Mouse (Mus musculus): ENCODE data around the gene Hnrnpk.
A peak's percentile ranks its signal among the peaks of the same experiment; 100 is the strongest.
"Not testable (repeated sequence)": the region's sequence is repeated elsewhere in the genome, so short reads cannot be mapped to it uniquely, and the experiment has no call there.

Gene Hnrnpk

GRCm38 (mm10) chr13:58389324-58389951 is 13.7 kb downstream of the Hnrnpk start:
- DNase-seq (ENCODE audit: low read depth, low spot score) = no peak

- DNase-seq (ENCODE audit: low read depth, low spot score) = no peak
Observed at GRCm38 (mm10) chr13:58388379-58388778, 14.8 kb downstream of the Hnrnpk start.

GRCm38 (mm10) chr13:58387948-58388347 is 15.2 kb downstream of the Hnrnpk start:
- DNase-seq (ENCODE audit: low read depth, low spot score) = peak; percentile 85

GRCm38 (mm10) chr13:58385547-58385920 is 17.6 kb downstream of the Hnrnpk start:
- DNase-seq (ENCODE audit: low read depth, low spot score) = peak; percentile 16

- peak; percentile 78 for DNase-seq (ENCODE audit: low read depth, low spot score)
Observed at GRCm38 (mm10) chr13:58384779-58385546, 18.2 kb downstream of the Hnrnpk start, which contains the start of gene 2210016F16Rik. Gene 2210016F16Rik, minus strand, starts transcription at chr13:58385225.

- DNase-seq (ENCODE audit: low read depth, low spot score) = no peak
Observed at GRCm38 (mm10) chr13:58384371-58384770, 18.8 kb downstream of the Hnrnpk start.

DNA sequence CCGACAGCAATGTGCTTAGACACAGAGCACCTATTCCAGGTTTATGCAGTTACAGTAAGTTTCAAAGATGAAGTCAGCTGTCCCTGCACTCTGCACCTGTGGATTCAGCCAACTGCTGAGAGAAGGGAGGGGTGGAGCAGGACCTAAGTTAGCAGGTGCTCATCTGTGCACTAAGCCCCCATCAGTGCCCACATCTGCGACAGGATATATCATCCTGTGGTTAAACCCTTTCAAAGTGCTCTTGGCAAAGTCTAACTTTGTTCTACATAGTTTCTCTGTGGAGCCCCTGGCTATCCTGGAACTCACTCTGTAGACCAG is 30.0 kb downstream of the Hnrnpk start:
- DNase-seq (ENCODE audit: low read depth, low spot score) = no peak

DNA sequence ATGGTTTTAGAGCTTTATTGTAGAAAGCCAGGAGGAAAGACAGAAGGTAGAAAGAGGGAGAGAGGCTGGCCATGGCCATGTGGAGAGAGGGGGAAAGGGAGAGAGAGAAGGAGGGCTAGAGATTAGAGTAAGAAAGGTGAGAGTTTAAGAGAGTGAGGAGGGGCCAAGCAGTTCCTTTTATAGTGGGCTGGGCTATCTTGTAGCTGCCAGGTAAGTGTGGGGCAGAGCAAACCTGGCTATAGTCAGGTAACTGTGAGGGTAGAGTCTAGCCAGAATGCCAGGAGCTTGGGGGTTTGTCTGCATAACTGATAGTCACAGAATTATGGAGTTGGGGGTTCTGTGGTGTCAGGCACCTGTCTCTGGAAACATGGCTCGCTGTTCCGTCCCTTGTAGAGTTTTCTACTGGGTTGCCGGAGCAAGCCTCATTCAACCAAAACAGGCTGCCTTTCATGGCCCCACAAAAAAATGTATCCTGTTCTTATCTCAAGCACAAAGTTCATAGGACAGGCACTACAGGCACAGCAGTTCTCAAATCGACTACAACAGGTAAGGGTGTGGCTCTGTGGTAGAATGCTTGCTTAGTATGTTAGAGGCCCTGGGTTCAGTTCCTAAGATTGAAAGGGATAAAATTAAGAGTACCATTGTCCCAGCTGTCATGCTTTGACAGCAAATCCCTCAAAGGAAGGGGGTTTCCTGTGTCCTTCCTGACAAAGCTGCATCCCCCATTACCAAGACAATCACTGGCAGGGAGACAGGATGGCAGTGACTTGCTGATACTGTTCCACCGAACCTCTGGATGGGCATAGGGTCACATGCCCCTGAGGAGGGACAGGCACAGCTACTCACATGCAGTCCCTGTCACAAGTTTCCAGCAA is 30.6 kb downstream of the Hnrnpk start:
- no peak for DNase-seq (ENCODE audit: low read depth, low spot score)

DNA sequence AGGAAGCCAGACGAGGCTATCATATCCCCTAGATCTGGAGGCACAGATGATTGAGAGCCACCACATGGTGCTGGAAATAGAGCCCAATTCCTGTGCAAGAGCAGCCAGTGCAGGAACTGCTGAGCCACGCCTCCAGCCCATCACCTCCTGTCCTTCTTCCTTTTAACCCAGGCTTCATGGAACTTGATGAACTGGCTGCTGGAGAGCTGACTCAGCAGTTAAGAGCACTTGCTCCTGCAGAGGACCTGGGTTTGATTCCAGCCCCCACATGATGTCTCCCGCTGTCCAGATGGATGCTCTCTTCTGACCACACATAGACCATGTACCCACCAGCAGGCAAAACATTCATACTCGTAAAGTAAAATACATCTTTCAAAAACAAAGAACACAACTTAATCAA is 34.3 kb downstream of the Hnrnpk start:
- no peak for DNase-seq (ENCODE audit: low read depth, low spot score)

- no peak for DNase-seq (ENCODE audit: low read depth, low spot score)
Observed at GRCm38 (mm10) chr13:58367641-58368040, 35.5 kb downstream of the Hnrnpk start.

- DNase-seq (ENCODE audit: low read depth, low spot score) = no peak
Observed at GRCm38 (mm10) chr13:58366373-58366772, 36.8 kb downstream of the Hnrnpk start.

DNA sequence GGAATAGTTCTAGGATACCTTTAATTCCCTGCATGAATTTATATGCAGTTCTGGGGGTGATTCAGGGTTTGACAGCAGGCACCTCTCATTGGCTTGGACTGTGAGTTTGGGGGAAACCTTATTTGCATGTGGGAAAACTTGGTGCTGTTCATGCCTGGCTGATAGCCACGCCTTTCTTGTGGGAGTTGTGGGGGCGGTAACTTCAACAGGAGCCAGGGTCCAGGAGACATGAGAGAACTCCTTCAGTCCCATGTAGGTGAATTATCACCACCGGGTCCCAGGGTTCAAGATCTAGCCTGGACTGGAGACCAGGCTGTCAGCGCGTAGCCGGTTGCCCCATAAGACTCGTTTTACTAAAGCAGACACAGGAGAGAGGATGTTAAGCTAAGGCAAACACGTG is 38.0 kb downstream of the Hnrnpk start:
- DNase-seq (ENCODE audit: low read depth, low spot score) = not testable (repeated sequence)

GRCm38 (mm10) chr13:58364353-58365175 is 38.6 kb downstream of the Hnrnpk start:
- no peak for DNase-seq (ENCODE audit: low read depth, low spot score)

DNA sequence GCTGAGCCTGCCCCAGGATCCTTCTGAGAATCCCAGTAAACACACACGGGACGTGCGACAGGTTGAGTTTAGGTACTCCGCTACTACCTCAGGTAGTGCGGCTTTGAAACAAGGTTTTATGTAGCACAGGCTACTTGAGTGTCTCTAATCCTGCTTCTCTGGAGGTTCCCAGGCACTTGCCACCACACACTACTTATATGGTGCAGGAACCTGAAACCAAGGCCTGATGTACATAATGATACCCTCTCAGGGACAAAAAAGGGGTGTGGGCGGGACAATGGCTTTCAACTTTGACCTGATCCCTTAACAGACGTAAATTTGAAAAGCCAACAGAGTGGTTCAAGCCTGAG is 43.9 kb downstream of the Hnrnpk start:
- DNase-seq (ENCODE audit: low read depth, low spot score) = no peak

DNA sequence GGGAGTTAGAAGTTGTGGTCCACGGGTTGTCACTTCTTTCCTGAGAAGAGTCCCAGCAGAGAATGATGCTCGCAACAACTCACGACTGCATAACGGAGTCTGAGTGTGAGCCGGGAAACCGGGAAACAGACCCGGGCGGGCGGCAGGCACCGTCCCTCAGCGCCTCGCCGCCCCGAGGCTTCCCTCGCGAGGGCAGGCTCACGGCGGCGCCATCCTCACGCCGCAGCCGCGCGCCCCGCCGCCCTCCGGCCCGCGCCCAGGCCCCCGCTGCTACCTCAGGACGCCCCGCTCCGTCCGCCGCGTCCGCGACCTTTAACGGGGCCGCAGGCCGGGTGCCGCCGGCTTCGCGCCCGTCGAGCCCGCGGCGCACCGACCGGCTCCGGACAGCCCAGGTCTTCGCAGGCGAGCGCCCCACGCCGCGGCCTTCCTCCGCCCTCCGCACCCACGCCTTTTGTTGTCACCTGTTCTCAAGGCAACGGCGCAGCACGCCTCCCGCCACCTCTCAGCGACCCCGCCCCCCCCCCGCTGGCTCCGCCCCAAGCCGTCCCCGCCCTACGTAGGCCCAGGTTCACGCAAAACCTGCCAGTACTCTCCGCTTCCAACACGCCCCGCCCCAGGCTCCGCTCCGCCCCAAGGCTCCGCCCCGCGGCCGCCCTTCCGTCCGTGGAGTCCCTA is 44.4 kb downstream of the Hnrnpk start, which contains the start of gene Kif27:
Gene Kif27 (minus strand): TSS at position 494 of the 675 bp plus-strand sequence.
- peak; percentile 94 for DNase-seq (ENCODE audit: low read depth, low spot score)

DNA sequence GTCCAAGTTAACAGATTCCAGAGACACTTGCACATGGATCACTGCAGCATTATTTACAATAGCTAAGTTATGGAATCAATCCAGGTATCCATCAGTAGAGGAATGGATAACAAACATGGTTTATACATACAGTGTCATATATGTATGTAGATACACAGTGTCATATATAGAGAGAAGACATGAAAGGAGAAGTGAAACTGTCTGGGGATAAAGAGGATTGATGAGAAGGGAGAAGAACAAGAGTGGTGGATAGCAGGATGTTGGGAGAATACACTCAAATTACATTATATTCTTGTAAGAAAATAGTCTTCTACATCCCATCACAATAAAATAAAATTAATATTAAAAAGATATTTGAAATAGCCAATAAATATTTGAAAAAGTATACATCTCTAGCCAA is 50.1 kb downstream of the Hnrnpk start:
- no peak for DNase-seq (ENCODE audit: low read depth, low spot score)

- no peak for DNase-seq (ENCODE audit: low read depth, low spot score)
Observed at GRCm38 (mm10) chr13:58350606-58351005, 52.5 kb downstream of the Hnrnpk start.

- no peak for DNase-seq (ENCODE audit: low read depth, low spot score)
Observed at GRCm38 (mm10) chr13:58344505-58344904, 58.6 kb downstream of the Hnrnpk start.

Data from CD4-positive helper T cell, adult 2 months (primary cell).